Mouse (Mus musculus): ENCODE results near the gene Ppfibp2. TPM values are rescaled to one million over a fixed set of nuclear protein-coding genes. Genes with fewer than 3 reads are reported as not detected.

The Ppfibp2 gene
- polyA plus RNA-seq, 1 experiment from 2014 or later: 5.4 TPM

DNA sequence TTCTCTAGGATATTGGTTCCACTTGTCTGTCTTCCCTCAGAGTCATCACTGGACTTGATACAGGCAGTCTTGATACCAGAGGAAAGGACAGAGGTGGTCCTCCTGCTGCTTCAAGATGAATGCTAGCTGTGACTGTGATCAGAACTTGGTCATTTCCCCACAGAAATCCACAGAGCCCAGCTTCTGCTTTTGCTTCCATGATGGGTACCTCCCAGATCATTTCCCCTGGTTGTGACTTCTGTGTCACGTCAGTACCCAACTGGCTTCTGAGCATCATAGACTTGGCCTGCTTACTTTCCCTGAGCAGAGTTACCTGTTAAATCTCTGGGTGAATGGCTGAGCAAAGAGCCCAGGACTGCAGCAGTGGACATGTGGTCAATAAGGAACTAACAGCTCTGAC lies 12.8 kb downstream of the Ppfibp2 start:
- WGBS: 88% methylated on average over 1 of the region's 1 CpGs
- Histone ChIP-seq H3K27ac (ENCODE audit: low read depth) (no peak overlapping the region), H3K4me1 (ENCODE audit: insufficient read depth) (no peaks in the 10 kb centered on the region), H3K9me3 (ENCODE audit: low read depth, low read length) (no peaks in the 10 kb centered on the region), H3K36me3 (ENCODE audit: insufficient read depth) (no peaks in the 10 kb centered on the region), H3K4me2 (no peak overlapping the region), H3K9ac (no peak overlapping the region), H3K27me3 (ENCODE audit: insufficient read depth, low read length) (no peaks in the 10 kb centered on the region), H3K4me3 (ENCODE audit: low read depth, low read length) (no peak overlapping the region)
- no peak for TF ChIP-seq CTCF (IDR thresholded peaks at IDR 0.05; ENCODE audit: low read depth)
- DNase-seq (no peak), ATAC-seq (ENCODE audit: insufficient read depth) (no peak)

GRCm38 (mm10) chr7:107609622-107610255 lies 14.7 kb downstream of the Ppfibp2 start:
- Histone ChIP-seq H3K4me2 (no peak overlapping the region), H3K27me3 (ENCODE audit: insufficient read depth, low read length) (no peaks in the 10 kb centered on the region), H3K9me3 (ENCODE audit: low read depth, low read length) (no peaks in the 10 kb centered on the region), H3K4me3 (ENCODE audit: low read depth, low read length) (no peak overlapping the region), H3K9ac (no peak overlapping the region), H3K36me3 (ENCODE audit: insufficient read depth) (no peaks in the 10 kb centered on the region), H3K27ac (ENCODE audit: low read depth) (no peak overlapping the region), H3K4me1 (ENCODE audit: insufficient read depth) (no peaks in the 10 kb centered on the region)
- ATAC-seq (ENCODE audit: insufficient read depth): no peak
- 90% methylated on average over 2 of the region's 2 CpGs for WGBS
- no peak for TF ChIP-seq CTCF (IDR thresholded peaks at IDR 0.05; ENCODE audit: low read depth)
- no peak for DNase-seq

- H3K4me1 ChIP-seq (ENCODE audit: insufficient read depth): no peaks in the 10 kb centered on the region
- WGBS: 62% methylated on average over 5 of the region's 5 CpGs
- H3K9me3 ChIP-seq (ENCODE audit: low read depth, low read length): no peaks in the 10 kb centered on the region
- no peak overlapping the region for H3K9ac ChIP-seq
- no peak overlapping the region for H3K4me3 ChIP-seq (ENCODE audit: low read depth, low read length)
- no peak for TF ChIP-seq CTCF (IDR thresholded peaks at IDR 0.05; ENCODE audit: low read depth)
- ATAC-seq (ENCODE audit: insufficient read depth) (no peak), DNase-seq (no peak)
- no peak overlapping the region for H3K4me2 ChIP-seq
- no peaks in the 10 kb centered on the region for H3K27me3 ChIP-seq (ENCODE audit: insufficient read depth, low read length)
- H3K36me3 ChIP-seq (ENCODE audit: insufficient read depth): no peaks in the 10 kb centered on the region
- no peak overlapping the region for H3K27ac ChIP-seq (ENCODE audit: low read depth)
These were observed 15.9 kb downstream of the Ppfibp2 start for GRCm38 (mm10) chr7:107610880-107611279.

DNA sequence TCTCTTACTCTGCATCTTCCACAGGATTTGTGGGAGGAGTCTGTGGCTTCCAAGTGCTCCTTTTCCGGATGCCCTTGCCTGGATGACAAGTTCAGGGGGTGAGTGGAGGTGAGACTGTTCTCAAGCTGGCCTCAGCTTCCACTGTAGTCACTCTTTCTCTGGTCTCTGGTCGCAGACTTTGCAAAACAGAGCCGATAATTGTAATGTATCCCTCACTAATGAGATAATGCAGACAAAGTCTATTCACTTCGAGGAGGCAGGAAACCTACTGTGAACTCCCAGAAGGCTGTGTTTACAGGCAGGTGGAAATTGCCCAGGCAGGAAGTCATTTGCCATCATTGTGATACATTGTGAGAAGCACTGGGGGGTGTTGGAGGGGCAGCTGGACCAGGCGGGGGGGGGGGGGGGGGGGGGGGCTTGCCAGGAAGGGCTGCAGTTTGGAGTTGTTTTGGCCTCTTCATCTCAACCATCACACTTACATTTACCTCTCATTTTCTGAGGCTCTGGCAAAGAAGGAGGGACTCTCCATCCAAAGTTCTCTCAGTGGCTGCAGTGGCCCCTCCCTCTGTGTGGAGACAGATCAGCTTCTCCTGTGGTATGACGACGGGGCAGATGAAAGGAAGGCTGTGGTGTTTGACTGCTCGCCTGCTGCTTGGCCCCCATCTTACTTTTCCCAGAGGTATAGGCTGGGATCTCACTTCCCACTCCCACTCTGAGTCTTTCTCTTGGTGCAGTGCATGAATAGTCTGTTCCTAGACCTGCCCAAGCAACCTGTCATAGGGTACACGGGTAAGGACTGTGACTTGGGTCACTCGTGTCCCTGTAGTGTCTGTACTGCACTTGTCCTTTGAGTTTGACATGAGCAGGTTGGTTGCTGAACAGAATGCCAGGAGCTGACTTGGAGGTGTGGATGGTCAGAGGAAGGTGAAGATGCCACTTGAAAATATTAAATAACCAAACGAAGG lies 23.3 kb downstream of the Ppfibp2 start:
- no peaks in the 10 kb centered on the region for H3K27me3 ChIP-seq (ENCODE audit: insufficient read depth, low read length)
- H3K27ac ChIP-seq (ENCODE audit: low read depth): no peak overlapping the region
- H3K4me1 ChIP-seq (ENCODE audit: insufficient read depth): no peaks in the 10 kb centered on the region
- H3K36me3 ChIP-seq (ENCODE audit: insufficient read depth): no peaks in the 10 kb centered on the region
- H3K4me2 ChIP-seq: no peak overlapping the region
- H3K4me3 ChIP-seq (ENCODE audit: low read depth, low read length): no peak overlapping the region
- DNase-seq: no peak
- TF ChIP-seq CTCF (IDR thresholded peaks at IDR 0.05; ENCODE audit: low read depth): no peak
- no peak; the same call in 1 of the 2 replicates for ATAC-seq (ENCODE audit: insufficient read depth)
- no peak overlapping the region for H3K9ac ChIP-seq
- H3K9me3 ChIP-seq (ENCODE audit: low read depth, low read length): no peaks in the 10 kb centered on the region
- WGBS: 38% methylated on average over 11 of the region's 11 CpGs

DNA sequence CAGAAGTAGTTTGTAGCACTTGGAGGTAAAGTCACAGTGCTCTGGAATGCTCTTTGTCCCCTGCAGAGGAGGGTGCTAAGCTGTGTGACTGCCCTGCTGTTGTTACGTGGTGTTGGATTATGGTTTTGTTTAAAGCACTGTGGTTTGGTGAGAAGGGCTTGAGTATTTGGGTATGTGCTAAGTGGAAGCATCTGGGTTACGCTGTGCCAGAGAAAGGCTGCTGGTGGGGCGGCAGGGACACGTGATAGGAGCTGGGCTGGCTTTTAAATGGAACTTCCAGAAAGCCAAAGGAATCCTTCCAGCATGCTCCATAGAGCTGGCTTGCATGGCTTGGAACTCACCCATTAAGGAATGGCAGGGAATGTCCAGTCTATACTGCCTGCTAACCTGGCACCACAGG lies 24.2 kb downstream of the Ppfibp2 start:
- ATAC-seq (ENCODE audit: insufficient read depth): no peak
- no peaks in the 10 kb centered on the region for H3K4me1 ChIP-seq (ENCODE audit: insufficient read depth)
- WGBS: 51% methylated on average over 4 of the region's 4 CpGs
- no peaks in the 10 kb centered on the region for H3K27me3 ChIP-seq (ENCODE audit: insufficient read depth, low read length)
- H3K4me3 ChIP-seq (ENCODE audit: low read depth, low read length): no peak overlapping the region
- no peak overlapping the region for H3K4me2 ChIP-seq
- H3K27ac ChIP-seq (ENCODE audit: low read depth): no peak overlapping the region
- no peak for TF ChIP-seq CTCF (IDR thresholded peaks at IDR 0.05; ENCODE audit: low read depth)
- DNase-seq: no peak
- no peak overlapping the region for H3K9ac ChIP-seq
- H3K9me3 ChIP-seq (ENCODE audit: low read depth, low read length): no peaks in the 10 kb centered on the region
- H3K36me3 ChIP-seq (ENCODE audit: insufficient read depth): no peaks in the 10 kb centered on the region

GRCm38 (mm10) chr7:107620137-107620536 lies 25.1 kb downstream of the Ppfibp2 start:
- WGBS: 73% methylated on average over 3 of the region's 3 CpGs
- H3K4me3 ChIP-seq (ENCODE audit: low read depth, low read length): no peak overlapping the region
- TF ChIP-seq CTCF (IDR thresholded peaks at IDR 0.05; ENCODE audit: low read depth): no peak
- H3K27ac ChIP-seq (ENCODE audit: low read depth): no peak overlapping the region
- H3K4me2 ChIP-seq: no peak overlapping the region
- no peaks in the 10 kb centered on the region for H3K27me3 ChIP-seq (ENCODE audit: insufficient read depth, low read length)
- H3K9ac ChIP-seq: no peak overlapping the region
- no peaks in the 10 kb centered on the region for H3K9me3 ChIP-seq (ENCODE audit: low read depth, low read length)
- H3K4me1 ChIP-seq (ENCODE audit: insufficient read depth): no peaks in the 10 kb centered on the region
- DNase-seq: no peak
- no peak for ATAC-seq (ENCODE audit: insufficient read depth)
- H3K36me3 ChIP-seq (ENCODE audit: insufficient read depth): no peaks in the 10 kb centered on the region

GRCm38 (mm10) chr7:107624432-107624831 lies 29.4 kb downstream of the Ppfibp2 start:
- DNase-seq (no peak), ATAC-seq (ENCODE audit: insufficient read depth) (no peak)
- H3K9me3 ChIP-seq (ENCODE audit: low read depth, low read length): no peaks in the 10 kb centered on the region
- no peaks in the 10 kb centered on the region for H3K27me3 ChIP-seq (ENCODE audit: insufficient read depth, low read length)
- no peaks in the 10 kb centered on the region for H3K4me1 ChIP-seq (ENCODE audit: insufficient read depth)
- no peak overlapping the region for H3K4me2 ChIP-seq
- no peak overlapping the region for H3K4me3 ChIP-seq (ENCODE audit: low read depth, low read length)
- 48% methylated on average over 3 of the region's 3 CpGs for WGBS
- TF ChIP-seq CTCF (IDR thresholded peaks at IDR 0.05; ENCODE audit: low read depth): no peak
- no peak overlapping the region for H3K9ac ChIP-seq
- no peak overlapping the region for H3K27ac ChIP-seq (ENCODE audit: low read depth)
- no peaks in the 10 kb centered on the region for H3K36me3 ChIP-seq (ENCODE audit: insufficient read depth)
